Mouse (Mus musculus) neural tube, embryonic 14.5 days (tissue): ENCODE results near the gene Spats2. TPM values are rescaled to one million over a fixed set of nuclear protein-coding genes. Genes with fewer than 3 reads are reported as not detected.

Experiments used
- ATAC-seq: fragments of 200-750 bp; cut with Nextera tagmentation; 2 replicates; pipeline ENCODE4 v1.8.0; 2017; ENCODE audit warnings: low read depth, mild to moderate bottlenecking, moderate TSS enrichment, moderate library complexity
- H3K27ac ChIP-seq: fragments of 300-500 bp; sonication (generic); 2 replicates; pipeline ENCODE4 v1.5.1; 2014; ENCODE audit warnings: low read depth, mild to moderate bottlenecking, control low read depth, low read length, moderate library complexity, mixed read lengths
- H3K27me3 ChIP-seq: fragments of 300-500 bp; sonication (generic); 2 replicates; pipeline ENCODE4 v1.6.1; 2014; ENCODE audit warnings: low read length; ENCODE audit not compliant: control insufficient read depth, insufficient read depth
- H3K36me3 ChIP-seq: fragments of 300-500 bp; sonication (generic); 2 replicates; pipeline ENCODE4 v1.6.1; 2014; ENCODE audit warnings: low read length, mixed read lengths; ENCODE audit not compliant: control insufficient read depth, insufficient read depth
- H3K4me1 ChIP-seq: fragments of 300-500 bp; sonication (generic); 2 replicates; pipeline ENCODE4 v1.6.1; 2014; ENCODE audit warnings: low read length; ENCODE audit not compliant: control insufficient read depth, insufficient read depth
- H3K4me2 ChIP-seq: fragments of 300-500 bp; sonication (generic); 2 replicates; pipeline ENCODE4 v1.6.1; 2014; ENCODE audit warnings: mild to moderate bottlenecking, low read depth, low read length, control low read depth
- H3K4me3 ChIP-seq: fragments of 300-500 bp; sonication (generic); 2 replicates; pipeline ENCODE4 v1.5.1; 2014; ENCODE audit warnings: low read depth, low read length, control low read depth, mixed read lengths
- H3K9ac ChIP-seq: fragments of 300-500 bp; sonication (generic); replicated peaks from 2 replicates; pipeline ENCODE4 v1.6.1; 2014; ENCODE audit warnings: low read depth, mild to moderate bottlenecking, control low read depth, low read length, mixed read lengths
- H3K9me3 ChIP-seq: fragments of 300-500 bp; sonication (generic); 2 replicates; pipeline ENCODE4 v1.6.1; 2016; ENCODE audit warnings: low read length; ENCODE audit not compliant: control insufficient read depth
- WGBS: fragments of 180-500 bp; shearing (Covaris S2); extraction: QIAGEN DNeasy Blood & Tissue Kit; methylation state at CpG from one replicate; pipeline ENCODE4 v1.1.7; 2014; 5-methylcytosine and 5-hydroxymethylcytosine counted together
- polyA plus RNA-seq: library from polyadenylated mRNA; unstranded; fragments of >200 nt; fragmentation: Nextera tagmentation; extraction: Ambion mirVana; gene quantifications from 2 replicates; pipeline ENCODE4 v1.2.1, GENCODE M21; 2014

Gene Spats2
- polyA plus RNA-seq, 1 experiment from 2014 or later: 32.6 TPM

- Histone ChIP-seq H3K36me3 (no peaks in the 10 kb centered on the region), H3K4me3 (no peak overlapping the region), H3K27ac (no peak overlapping the region), H3K4me1 (peaks cover 11% of the 10 kb centered on the region; the same call in 1 of the 2 replicates), H3K27me3 (peaks cover 44% of the 10 kb centered on the region), H3K9ac (no peak overlapping the region), H3K9me3 (no peaks in the 10 kb centered on the region), H3K4me2 (no peak overlapping the region)
- 66% methylated on average over 4 of the region's 4 CpGs for WGBS
- no peak for ATAC-seq
Observed at GRCm38 (mm10) chr15:99085997-99086396, 39.7 kb upstream of the Spats2 start.

GRCm38 (mm10) chr15:99087253-99088075 is 38.3 kb upstream of the Spats2 start, which contains the start of gene C1ql4:
C1ql4 (minus strand) TSS chr15:99087817.
- no peak for ATAC-seq
- Histone ChIP-seq H3K9me3 (no peaks in the 10 kb centered on the region), H3K4me2 (peak within 1 kb of the TSS; percentile 24; the same call in 1 of the 2 replicates), H3K4me1 (peaks cover 11% of the 10 kb centered on the region; the same call in 1 of the 2 replicates), H3K4me3 (peak within 1 kb of the TSS; percentile 11; the same call in 1 of the 2 replicates), H3K36me3 (no peaks in the 10 kb centered on the region), H3K27me3 (peaks cover 44% of the 10 kb centered on the region), H3K27ac (no peak within 1 kb of the TSS), H3K9ac (peak within 1 kb of the TSS; percentile 37; the same call in 1 of the 2 replicates)
- 8% methylated on average over 54 of the region's 60 CpGs for WGBS

DNA sequence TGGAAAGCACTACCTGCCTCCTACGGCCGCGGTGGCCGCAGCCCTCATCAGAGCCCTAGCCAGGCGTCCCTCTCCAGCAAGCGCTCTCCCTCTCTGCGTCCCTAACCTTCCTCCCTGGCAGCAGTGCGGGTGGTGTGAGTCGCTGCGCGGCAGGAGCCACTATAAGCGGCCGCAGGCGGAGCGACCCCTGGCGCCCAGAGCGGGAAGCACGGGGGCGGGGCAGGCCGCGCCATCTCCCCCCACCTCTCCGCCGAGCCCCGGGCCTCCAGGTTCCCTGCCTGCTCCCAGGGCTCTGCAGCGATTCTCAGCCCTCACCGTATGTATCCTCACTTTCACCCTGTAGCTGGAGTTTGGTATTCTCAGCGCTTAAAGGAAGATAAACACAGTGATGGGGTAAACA is 37.4 kb upstream of the Spats2 start:
- H3K4me3 ChIP-seq: peak overlapping the region; percentile 11; the same call in 1 of the 2 replicates
- ATAC-seq: peak; percentile 62; the same call in 1 of the 2 replicates
- H3K9me3 ChIP-seq: no peaks in the 10 kb centered on the region
- peaks cover 44% of the 10 kb centered on the region for H3K27me3 ChIP-seq
- WGBS: 1% methylated on average over 27 of the region's 27 CpGs
- no peaks in the 10 kb centered on the region for H3K36me3 ChIP-seq
- peaks cover 11% of the 10 kb centered on the region; the same call in 1 of the 2 replicates for H3K4me1 ChIP-seq
- H3K4me2 ChIP-seq: peak overlapping the region; percentile 24; the same call in 1 of the 2 replicates
- H3K27ac ChIP-seq: no peak overlapping the region
- H3K9ac ChIP-seq: peak overlapping the region; percentile 37; the same call in 1 of the 2 replicates

DNA sequence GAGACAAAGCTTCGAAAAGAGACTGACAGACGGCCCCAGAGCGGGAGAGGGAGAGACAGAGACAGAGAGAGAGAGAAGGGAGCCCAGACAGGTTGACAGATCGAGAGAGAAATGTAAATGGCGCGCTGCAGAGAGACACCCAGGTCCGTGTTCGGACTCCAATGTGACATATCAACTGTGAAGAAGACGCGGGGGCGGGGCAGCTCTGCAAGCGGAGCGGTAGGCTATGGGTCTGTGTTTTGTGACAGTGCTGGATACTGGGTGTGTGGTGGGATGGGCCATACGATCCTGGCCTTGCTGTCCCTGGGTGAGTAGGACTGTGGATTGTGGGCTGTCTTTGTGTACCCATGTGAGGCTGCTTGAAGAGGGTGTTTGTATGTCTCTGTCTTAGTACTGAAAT is 36.6 kb upstream of the Spats2 start:
- no peak for ATAC-seq
- H3K9ac ChIP-seq: no peak overlapping the region
- no peak overlapping the region for H3K4me3 ChIP-seq
- H3K27ac ChIP-seq: no peak overlapping the region
- no peak overlapping the region for H3K4me2 ChIP-seq
- peaks cover 18% of the 10 kb centered on the region for H3K4me1 ChIP-seq
- no peaks in the 10 kb centered on the region for H3K36me3 ChIP-seq
- H3K27me3 ChIP-seq: peaks cover 44% of the 10 kb centered on the region
- no peaks in the 10 kb centered on the region for H3K9me3 ChIP-seq
- WGBS: 10% methylated on average over 14 of the region's 14 CpGs

DNA sequence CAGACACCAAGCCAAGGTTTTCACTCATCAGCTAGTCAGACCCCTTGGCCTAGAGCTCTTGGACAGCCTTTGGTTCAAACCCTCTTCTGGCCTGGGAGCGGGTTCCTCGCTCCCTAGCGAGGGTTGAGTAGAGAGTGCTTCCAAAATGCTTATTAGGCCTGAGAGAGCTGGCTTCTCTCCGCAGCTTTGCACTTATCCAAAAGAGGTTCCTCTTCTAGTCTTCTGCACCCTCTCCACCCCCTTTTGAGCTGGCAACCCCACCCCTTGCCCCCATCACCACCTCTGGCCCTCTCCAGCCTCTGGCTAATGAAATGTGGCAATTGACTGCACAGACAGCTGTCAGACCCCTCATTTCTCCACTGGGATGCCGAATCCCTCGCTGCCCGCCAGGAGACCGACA is 32.8 kb upstream of the Spats2 start, which contains the start of gene Dnajc22:
Gene Dnajc22 (plus strand): TSS at position 301 of the 400 bp plus-strand sequence.
- no peak for ATAC-seq
- no peaks in the 10 kb centered on the region for H3K9me3 ChIP-seq
- peaks cover 24% of the 10 kb centered on the region for H3K27me3 ChIP-seq
- H3K27ac ChIP-seq: no peak within 1 kb of the TSS
- H3K4me1 ChIP-seq: peaks cover 36% of the 10 kb centered on the region
- H3K4me2 ChIP-seq: peak within 1 kb of the TSS; percentile 78
- no peaks in the 10 kb centered on the region for H3K36me3 ChIP-seq
- peak within 1 kb of the TSS; percentile 60 for H3K9ac ChIP-seq
- 26% methylated on average over 8 of the region's 8 CpGs for WGBS
- H3K4me3 ChIP-seq: peak within 1 kb of the TSS; percentile 39

DNA sequence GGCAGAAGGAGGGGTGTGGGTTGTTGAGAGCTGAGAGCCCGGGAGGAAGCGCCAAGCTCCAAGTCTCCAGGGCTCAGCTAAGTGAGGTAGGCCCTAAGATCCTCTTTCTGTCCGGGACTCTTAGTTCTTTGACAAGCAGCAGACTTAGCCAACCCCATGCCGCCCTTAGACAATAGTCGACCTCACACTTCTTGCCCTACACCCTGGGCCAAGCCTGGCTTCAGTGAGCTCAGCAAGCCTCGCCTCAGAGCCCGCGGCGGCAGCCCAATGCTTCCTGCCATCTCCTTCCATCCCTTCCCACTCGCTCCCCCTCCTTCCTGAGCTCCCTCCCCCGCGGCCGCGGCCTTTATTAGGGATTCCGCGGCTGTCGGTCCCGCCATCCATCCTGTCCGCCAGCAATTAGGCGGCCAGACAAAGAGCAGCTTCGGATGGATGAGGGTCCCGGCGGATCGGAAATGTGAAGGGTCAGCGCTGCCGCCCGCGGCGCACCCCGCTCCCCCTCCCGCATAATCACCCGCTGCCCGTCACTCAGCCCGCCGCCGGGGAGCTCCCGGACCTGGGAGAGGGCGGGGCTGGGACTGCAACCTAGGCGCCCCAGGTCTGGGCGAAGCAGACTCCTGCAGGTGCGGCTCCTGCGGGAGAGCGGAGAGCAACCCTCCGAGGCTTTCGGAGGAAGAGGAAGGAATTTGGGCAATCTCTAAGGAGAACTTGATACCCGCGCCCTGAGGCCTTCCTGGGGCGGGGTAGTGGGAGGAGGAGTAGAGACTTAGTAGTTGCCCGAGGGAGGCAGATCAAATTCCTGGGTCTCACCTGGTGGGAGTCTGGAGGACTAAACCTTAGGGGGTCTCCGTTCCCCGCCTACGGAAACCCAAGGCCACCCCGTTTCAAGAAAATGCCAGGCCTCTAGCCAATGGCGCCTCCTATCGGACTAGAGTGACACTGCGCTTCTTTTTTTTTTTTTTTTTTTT is 32.1 kb upstream of the Spats2 start:
- Histone ChIP-seq H3K4me3 (peak overlapping the region; percentile 39), H3K9ac (peak overlapping the region; percentile 60), H3K27me3 (peaks cover 24% of the 10 kb centered on the region), H3K4me1 (peaks cover 36% of the 10 kb centered on the region), H3K9me3 (no peaks in the 10 kb centered on the region), H3K36me3 (no peaks in the 10 kb centered on the region), H3K4me2 (peak overlapping the region; percentile 78), H3K27ac (no peak overlapping the region)
- under 1% methylated on average over 56 of the region's 56 CpGs for WGBS
- ATAC-seq: peak; percentile 45; the same call in 1 of the 2 replicates

DNA sequence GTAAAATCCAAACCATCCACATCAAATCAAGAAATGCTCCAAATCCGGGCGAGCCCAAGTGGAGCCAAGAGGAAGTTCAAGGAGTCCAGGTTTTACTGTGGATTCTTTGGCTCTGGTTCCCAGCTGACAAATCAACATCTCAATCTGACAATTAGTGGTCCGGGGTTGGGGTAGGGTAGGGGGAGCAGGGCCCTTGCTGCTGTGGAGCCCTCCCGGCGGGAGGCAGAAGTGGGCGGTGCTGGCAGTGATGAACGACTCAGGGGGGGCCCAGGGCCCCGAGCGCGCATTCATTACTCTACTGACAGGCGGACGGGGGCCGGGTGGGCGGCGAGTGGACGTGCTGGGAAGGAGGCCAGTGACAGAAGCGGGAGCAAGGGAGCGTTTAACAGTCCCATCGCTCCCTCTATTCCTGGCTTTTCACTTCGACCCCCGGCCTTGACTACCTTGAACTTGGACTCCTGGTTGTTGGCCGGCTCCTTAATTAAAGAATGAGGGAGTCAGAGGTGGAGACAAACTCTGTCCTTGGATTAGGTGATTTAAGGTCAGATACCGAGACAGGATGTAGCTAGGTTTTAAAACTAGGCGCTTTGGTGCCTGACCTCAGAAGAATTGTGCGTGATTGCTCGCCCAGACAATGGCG is 31.0 kb upstream of the Spats2 start:
- peaks cover 31% of the 10 kb centered on the region for H3K4me1 ChIP-seq
- H3K36me3 ChIP-seq: no peaks in the 10 kb centered on the region
- H3K27ac ChIP-seq: no peak overlapping the region
- H3K9ac ChIP-seq: no peak overlapping the region
- ATAC-seq: peak; percentile 39; the same call in 1 of the 2 replicates
- no peaks in the 10 kb centered on the region for H3K9me3 ChIP-seq
- H3K4me2 ChIP-seq: 0 out of 2 replicates have a peak overlapping the region, but pooled peaks have one; percentile 8
- peaks cover 20% of the 10 kb centered on the region for H3K27me3 ChIP-seq
- no peak overlapping the region for H3K4me3 ChIP-seq
- WGBS: under 1% methylated on average over 27 of the region's 27 CpGs

DNA sequence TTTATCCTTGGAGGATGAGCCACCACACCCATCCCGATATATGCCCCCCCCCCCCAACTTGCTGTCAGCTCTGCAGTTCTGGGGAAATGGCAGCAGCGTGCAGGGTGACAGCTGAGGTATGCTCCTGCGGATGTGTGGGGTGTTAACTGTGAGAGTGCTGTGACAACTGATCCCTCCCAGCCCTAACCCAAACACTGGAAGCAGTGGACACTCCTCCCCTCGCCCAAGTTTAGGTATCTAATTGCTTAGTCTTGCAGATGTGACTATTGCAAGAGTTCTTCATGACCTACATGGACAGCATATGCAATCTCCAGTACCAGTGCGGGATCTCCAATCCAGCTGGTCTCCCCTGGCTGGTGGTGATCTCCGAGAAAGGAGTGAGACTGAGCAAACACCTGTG is 30.4 kb upstream of the Spats2 start:
- Histone ChIP-seq H3K9me3 (no peaks in the 10 kb centered on the region), H3K4me1 (peaks cover 31% of the 10 kb centered on the region), H3K9ac (no peak overlapping the region), H3K4me2 (0 out of 2 replicates have a peak overlapping the region, but pooled peaks have one; percentile 8), H3K27ac (no peak overlapping the region), H3K27me3 (peaks cover 20% of the 10 kb centered on the region), H3K4me3 (no peak overlapping the region), H3K36me3 (no peaks in the 10 kb centered on the region)
- ATAC-seq: no peak
- WGBS: 5% methylated on average over 6 of the region's 6 CpGs
